Mouse (Mus musculus): ENCODE measurements around the gene Mettl8. TPM values are rescaled to one million over a fixed set of nuclear protein-coding genes. Genes with fewer than 3 reads are reported as not detected.

The Mettl8 gene
- total RNA-seq, 2 experiments from 2014 or later = 4.2 to 5.3 TPM

GRCm38 (mm10) chr2:70995900-70996299 is 59.5 kb downstream of the Mettl8 start:
- intact Hi-C loops (cut with DNase I) = no loop called here
- DNase-seq (ENCODE audit: low spot score) = no peak

DNA sequence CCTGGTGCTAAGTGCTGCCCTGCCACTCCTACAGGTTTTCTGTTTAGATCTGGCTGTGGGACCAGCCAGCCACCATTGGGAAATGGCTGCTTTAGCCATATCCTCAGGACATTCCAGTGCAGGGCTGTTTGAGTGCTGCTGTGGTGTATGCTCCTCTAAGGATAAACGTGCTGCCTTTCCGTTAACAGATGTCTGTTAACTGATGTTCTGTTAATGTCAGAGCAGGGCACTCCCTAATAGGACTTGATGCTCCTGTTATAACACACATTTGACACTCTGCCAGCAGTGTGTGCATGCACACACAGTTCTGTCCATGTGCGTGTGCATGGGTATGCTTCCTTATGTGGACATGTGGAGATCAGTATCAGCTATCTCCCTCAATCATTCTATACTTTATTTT is 61.6 kb downstream of the Mettl8 start:
- intact Hi-C loops (cut with DNase I) = loop anchor here (5.0 kb wide), 1 partner anchor 44 kb away; no protein-coding TSS in a partner anchor

GRCm38 (mm10) chr2:70992715-70993114 is 62.7 kb downstream of the Mettl8 start:
- intact Hi-C loops (cut with DNase I) = loop anchor here (5.0 kb wide), 1 partner anchor 45 kb away; no protein-coding TSS in a partner anchor
- no peak for DNase-seq (ENCODE audit: low spot score)

More for the DNA sequence above, 61.6 kb downstream of the Mettl8 start:
- no peak for DNase-seq (ENCODE audit: low spot score)

GRCm38 (mm10) chr2:70990196-70990595 is 65.2 kb downstream of the Mettl8 start:
- peak; percentile 27 for DNase-seq (ENCODE audit: low spot score)
- intact Hi-C loops (cut with DNase I) = loop anchor here (5.0 kb wide), 1 partner anchor 47 kb away; no protein-coding TSS in a partner anchor

DNA sequence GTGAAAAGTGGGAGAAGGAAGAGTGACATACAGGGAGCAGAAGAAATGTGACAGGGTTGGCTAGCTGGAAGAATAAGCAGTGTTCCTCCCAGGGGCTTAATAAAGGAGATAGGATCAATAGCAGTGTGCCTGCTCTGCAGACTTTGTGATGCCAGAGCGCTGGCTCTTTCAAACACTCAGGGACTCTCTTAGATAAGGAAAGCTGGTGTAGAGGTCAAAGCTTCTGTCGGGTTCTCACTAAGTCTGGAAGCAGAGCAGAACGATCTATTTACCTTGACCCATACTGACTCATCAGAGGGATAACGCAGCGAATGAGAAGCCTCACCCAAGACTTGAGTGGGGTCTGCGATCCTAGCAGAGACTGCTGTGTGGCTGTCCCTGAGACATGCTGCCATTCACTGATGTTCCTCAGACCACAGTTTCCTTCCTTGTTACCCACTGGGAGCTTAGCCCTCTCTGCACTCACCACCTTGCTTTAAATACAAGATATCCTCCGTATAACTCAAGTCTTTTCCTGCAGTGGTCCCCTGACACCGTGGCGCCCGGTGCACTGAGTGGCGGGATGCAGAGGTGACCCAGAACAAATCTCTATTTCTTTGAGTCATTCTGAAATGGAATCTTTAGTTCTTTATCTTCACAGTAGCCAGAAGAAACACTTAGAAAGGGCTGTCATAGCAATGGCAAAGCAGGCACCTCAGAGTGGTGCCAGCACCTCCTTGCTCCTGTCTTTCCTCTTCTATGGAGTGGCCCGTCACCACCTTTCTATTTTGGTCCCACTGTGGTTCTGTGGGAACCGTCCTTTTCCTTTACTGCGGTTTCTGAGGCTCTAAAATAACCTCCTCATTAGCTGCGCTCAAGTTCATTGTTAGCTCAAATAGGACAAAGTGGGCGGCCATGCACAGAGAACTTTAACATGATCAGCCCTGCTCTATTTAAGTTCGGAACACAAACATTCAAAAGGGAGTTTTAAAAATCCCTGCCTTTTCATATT is 65.9 kb downstream of the Mettl8 start:
- intact Hi-C loops (cut with DNase I) = loop anchor here (5.0 kb wide), 1 partner anchor 48 kb away; no protein-coding TSS in a partner anchor
- DNase-seq (ENCODE audit: low spot score) = no peak

DNA sequence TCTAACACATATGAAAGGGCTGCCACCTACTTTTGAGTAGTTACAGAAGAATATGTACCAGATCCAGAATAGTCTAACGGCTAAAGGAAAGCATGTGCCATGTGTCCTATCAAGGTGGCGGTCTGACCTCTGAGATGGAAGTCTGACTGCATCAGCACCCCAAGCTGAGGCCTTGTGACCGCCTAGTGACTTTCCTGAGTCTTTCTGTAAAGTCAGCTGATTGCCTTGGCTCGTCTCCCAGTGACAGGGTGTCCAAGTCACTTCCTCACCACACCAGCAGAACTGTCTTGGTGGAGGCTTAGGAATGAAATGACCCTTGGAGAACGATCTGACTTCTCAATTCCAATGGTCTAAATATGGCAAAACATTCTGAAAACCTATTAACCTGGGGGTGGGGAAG is 77.1 kb downstream of the Mettl8 start:
- peak; percentile 28 for DNase-seq (ENCODE audit: low spot score)
- intact Hi-C loops (cut with DNase I) = no loop called here

DNA sequence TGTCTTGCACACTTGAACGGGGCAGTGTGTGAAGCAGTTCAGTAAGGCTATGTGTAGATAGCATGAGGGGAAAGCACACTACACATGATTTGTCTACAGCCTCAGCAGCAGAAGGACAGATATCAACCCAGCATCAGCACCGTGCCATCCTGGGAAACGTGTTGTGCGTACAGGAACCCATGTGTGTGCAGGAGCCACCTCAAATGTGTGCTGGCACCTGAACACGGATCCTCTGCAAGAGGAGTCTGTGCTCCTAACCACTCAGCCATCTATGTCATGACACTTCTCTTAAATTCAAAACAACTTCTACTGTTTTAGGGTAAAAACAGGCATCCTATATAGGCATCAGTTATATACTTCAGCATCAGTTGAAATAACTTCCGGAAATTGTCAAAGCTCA is 80.6 kb downstream of the Mettl8 start:
- no peak for DNase-seq (ENCODE audit: low spot score)
- intact Hi-C loops (cut with DNase I) = no loop called here

GRCm38 (mm10) chr2:70972795-70973518 is 82.4 kb downstream of the Mettl8 start:
- no peak for DNase-seq (ENCODE audit: low spot score)
- intact Hi-C loops (cut with DNase I) = no loop called here

DNA sequence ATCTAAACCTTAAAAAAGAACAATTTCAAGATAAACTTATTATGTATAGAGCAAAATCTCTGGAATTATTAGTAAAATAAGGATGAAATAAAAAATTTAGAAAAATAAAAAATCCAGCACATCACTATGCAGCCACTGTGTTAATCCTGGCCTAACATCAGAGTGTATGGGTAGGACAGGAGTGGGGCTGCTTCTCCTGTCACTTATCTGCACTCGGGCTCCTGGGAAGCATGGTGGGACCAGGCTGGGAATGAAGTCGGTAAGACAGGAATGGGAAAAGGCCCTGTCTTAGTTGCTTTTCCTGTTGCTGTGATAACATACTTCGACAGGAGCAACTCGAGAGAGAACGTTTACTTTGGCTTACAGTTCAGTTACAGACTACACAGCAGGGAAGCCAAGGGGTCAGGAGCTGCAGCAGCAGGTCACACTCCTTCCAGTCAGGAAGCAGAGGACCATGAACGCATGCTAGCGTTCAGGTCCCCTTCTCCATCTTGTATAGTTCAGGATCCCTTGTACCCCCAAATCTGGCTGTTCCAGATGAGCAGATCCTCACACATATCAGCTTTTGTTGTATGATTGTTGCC is 85.1 kb downstream of the Mettl8 start:
- intact Hi-C loops (cut with DNase I) = no loop called here
- DNase-seq (ENCODE audit: low spot score) = no peak

DNA sequence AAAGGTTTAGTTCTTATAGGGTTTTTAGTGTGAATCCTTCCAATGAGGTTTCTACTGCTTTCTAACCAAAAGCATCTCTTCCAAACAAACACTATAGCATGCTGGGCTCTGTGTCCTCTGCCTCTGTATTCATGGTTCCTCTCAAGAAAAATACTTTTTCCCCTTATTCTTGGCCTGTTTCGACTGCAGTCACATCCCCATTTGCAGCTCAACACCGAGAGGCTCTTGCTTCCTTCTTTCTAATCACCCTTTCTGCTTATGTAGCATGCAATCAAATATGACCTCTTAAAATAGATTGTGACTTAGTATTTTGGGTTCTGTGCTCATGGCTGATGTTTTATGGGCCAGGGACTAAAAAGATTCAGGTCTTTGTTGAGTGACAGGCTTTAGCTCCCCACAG is 87.1 kb downstream of the Mettl8 start:
- DNase-seq (ENCODE audit: low spot score) = no peak
- intact Hi-C loops (cut with DNase I) = no loop called here

DNA sequence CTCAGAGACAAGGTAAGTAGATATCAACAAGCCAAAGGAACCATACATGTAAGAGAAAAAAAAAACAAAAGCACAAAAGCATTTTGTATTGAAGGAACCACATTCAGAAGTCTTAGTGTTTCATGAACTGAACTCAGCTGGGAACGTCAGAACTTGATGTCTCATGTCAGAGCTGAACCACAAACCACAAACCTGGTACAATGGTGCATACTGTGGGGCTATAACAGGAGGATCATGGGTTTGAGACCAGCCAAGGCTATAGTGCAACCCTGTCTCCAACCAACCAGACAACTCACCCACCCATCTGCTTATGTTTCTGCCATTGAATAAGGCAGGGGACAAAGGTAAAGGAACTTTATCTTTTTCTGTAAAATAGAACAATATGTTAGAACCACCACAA is 88.2 kb downstream of the Mettl8 start:
- intact Hi-C loops (cut with DNase I) = no loop called here

DNA sequence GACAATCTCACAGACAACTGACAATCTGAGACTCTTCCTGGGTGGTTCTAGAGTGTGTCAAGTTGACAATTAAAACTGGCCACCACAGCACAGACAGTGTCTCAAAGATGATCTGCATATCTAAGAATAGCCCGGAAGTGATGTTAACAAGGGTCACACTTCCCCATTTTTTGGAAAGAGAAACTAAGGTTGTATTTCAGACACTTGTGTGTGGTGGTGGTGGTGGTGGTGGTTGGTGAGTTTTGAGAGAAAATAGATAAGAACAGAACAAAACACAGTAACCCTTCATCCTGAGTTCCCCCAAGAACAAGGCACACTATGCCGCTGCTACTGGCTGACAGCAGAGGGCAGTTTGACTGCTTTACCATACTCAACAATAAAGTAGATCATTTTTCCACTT is 90.6 kb downstream of the Mettl8 start:
- intact Hi-C loops (cut with DNase I) = no loop called here
- no peak for DNase-seq (ENCODE audit: low spot score)

More for the DNA sequence above, 88.2 kb downstream of the Mettl8 start:
- DNase-seq (ENCODE audit: low spot score) = no peak

GRCm38 (mm10) chr2:70962921-70963320 is 92.5 kb downstream of the Mettl8 start:
- intact Hi-C loops (cut with DNase I) = no loop called here
- no peak for DNase-seq (ENCODE audit: low spot score)

GRCm38 (mm10) chr2:70961086-70961941 is 94.1 kb downstream of the Mettl8 start:
- no peak for DNase-seq (ENCODE audit: low spot score)
- intact Hi-C loops (cut with DNase I) = no loop called here

DNA sequence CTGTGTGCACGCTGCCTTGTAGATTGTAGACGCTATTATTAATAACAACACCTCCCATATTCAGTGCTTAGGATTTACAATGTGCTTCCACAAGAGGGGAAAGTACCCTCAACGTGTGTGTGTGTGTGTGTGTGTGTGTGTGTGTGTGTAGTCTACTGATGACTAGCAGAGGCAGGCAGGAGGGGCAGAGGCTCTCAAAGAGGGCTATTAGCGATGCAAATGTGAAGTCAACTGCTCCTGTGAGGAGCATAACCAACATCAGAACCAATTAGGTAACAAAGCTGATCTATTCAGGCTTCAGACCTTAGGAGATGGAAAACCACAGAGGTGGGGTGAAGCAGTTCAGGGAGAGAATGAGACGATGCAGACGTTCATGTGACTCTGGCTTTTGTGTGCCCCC is 95.3 kb downstream of the Mettl8 start:
- intact Hi-C loops (cut with DNase I) = no loop called here
- DNase-seq (ENCODE audit: low spot score) = no peak

DNA sequence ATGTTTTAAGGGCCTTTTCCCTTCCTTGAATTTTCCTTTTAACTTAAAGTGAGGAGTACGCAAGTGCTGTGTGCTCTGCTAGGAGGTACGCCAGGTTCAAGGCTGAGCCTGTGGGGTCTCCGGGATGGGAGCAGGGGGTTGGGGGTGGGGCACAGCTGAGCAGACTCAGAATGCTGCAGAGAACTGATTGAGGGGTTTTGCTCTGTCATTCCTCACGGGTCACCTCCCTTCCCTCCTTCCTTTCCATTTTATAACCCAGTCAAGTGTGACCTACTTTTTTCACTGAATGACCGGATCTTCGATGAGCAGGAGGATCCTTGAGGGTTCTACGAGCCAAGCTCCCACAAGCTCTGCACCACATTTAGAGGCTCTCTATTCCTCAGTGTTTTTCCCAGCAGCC is 96.0 kb downstream of the Mettl8 start:
- DNase-seq (ENCODE audit: low spot score) = no peak
- intact Hi-C loops (cut with DNase I) = no loop called here

DNA sequence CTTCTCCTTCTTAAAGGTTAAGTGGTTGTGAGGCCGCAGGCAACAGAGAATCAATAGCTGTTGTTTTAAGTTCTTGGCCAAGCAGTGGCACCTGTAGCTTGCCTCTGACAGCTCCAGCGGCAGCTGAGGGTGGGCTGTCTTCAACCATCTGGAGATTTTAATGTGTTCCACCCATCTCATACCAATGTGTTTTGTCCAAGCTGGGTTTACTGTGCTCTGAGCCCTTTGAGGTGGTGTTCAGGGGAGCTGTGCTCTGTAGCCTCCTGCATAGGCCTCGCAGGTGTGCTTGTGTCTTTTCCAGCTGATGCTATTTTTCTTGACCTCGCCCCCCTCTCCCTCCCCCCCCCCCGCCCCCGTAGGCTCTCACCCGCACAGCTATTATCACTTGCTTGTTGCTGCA is 96.8 kb downstream of the Mettl8 start:
- no peak for DNase-seq (ENCODE audit: low spot score)
- intact Hi-C loops (cut with DNase I) = no loop called here

DNA sequence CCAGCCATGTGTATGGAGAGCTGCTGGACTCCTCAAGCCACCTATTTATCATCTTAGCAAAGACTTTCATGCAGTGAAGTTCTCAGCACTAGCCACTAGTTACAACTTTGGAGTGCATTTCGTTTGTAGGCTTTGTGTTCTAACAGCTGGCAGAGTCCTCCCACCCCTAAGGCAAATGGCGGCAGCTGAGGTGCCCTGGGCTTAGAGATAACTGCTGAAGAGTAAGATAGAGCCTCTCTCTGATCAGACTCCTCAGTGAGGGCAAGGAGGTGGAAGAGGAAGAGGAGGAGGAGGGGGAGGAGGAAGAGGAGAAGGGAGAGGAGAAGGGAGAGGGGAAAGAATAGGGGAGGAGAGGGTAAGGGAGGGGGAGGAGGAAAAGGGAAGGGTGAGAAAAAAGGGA is 101.8 kb downstream of the Mettl8 start:
- DNase-seq (ENCODE audit: low spot score) = no peak
- intact Hi-C loops (cut with DNase I) = no loop called here

GRCm38 (mm10) chr2:70951944-70952343 is 103.4 kb downstream of the Mettl8 start:
- DNase-seq (ENCODE audit: low spot score) = no peak
- intact Hi-C loops (cut with DNase I) = no loop called here

Measured in heart, postnatal 25 days (tissue).